Mouse (Mus musculus) ovary, postnatal 36 days (tissue): Measurements from ENCODE around the gene Zbed5.
"Not testable (repeated sequence)": the region's sequence is repeated elsewhere in the genome, so short reads cannot be mapped to it uniquely, and the experiment has no call there.

Source experiments
- DNase-seq: peaks from one replicate; pipeline ENCODE4 v3.0.0; 2022; ENCODE audit warnings: low spot score, mixed read lengths

Gene Zbed5

GRCm38 (mm10) chr5:129895198-129896088 is at the start of gene Zbed5:
TSS of gene Zbed5 (plus strand) at chr5:129895723.
- DNase-seq: peak; percentile 83

GRCm38 (mm10) chr5:129846752-129847557 is 48.6 kb upstream of the Zbed5 start, which contains the start of gene Sumf2:
TSS of gene Sumf2 (plus strand) at chr5:129846986.
- DNase-seq: peak; percentile 96

- DNase-seq: no peak
These were observed 48.0 kb upstream of the Zbed5 start for GRCm38 (mm10) chr5:129847558-129847820.

GRCm38 (mm10) chr5:129855163-129855562 is 40.4 kb upstream of the Zbed5 start:
- DNase-seq: no peak

- no peak for DNase-seq
These were observed 39.1 kb upstream of the Zbed5 start for GRCm38 (mm10) chr5:129856414-129856813.

- DNase-seq: no peak
These were observed 33.2 kb upstream of the Zbed5 start for GRCm38 (mm10) chr5:129862325-129862724.

- peak; percentile 54 for DNase-seq
These were observed 31.1 kb upstream of the Zbed5 start for GRCm38 (mm10) chr5:129864467-129864866.

- no peak for DNase-seq
These were observed 29.7 kb upstream of the Zbed5 start for GRCm38 (mm10) chr5:129865841-129866240.

- DNase-seq: no peak
These were observed 26.1 kb upstream of the Zbed5 start for GRCm38 (mm10) chr5:129869238-129869995.

- DNase-seq: no peak
These were observed 24.3 kb upstream of the Zbed5 start for GRCm38 (mm10) chr5:129871238-129871637.

GRCm38 (mm10) chr5:129873942-129874341 is 21.6 kb upstream of the Zbed5 start:
- DNase-seq: no peak

- DNase-seq: no peak
These were observed 20.4 kb upstream of the Zbed5 start for GRCm38 (mm10) chr5:129875098-129875497.

- no peak for DNase-seq
These were observed 17.6 kb upstream of the Zbed5 start for GRCm38 (mm10) chr5:129877731-129878455.

GRCm38 (mm10) chr5:129878946-129879345 is 16.6 kb upstream of the Zbed5 start:
- DNase-seq: peak; percentile 72

- DNase-seq: no peak
These were observed 15.6 kb upstream of the Zbed5 start for GRCm38 (mm10) chr5:129879888-129880287.

GRCm38 (mm10) chr5:129886271-129886670 is 9.3 kb upstream of the Zbed5 start:
- no peak for DNase-seq

GRCm38 (mm10) chr5:129886911-129887636 is 8.4 kb upstream of the Zbed5 start, which contains the start of gene Chchd2:
TSS of gene Chchd2 (minus strand) at chr5:129887470.
- peak; percentile 86 for DNase-seq

- DNase-seq: not testable (repeated sequence)
These were observed 5.1 kb upstream of the Zbed5 start for GRCm38 (mm10) chr5:129890390-129890789.

- no peak for DNase-seq
These were observed 2.9 kb downstream of the Zbed5 start, which contains the start of gene Phkg1 for GRCm38 (mm10) chr5:129898449-129898848. TSS of gene Phkg1 (minus strand) at chr5:129898549.

GRCm38 (mm10) chr5:129907775-129908174 is 12.3 kb downstream of the Zbed5 start:
- DNase-seq: no peak
